Mouse (Mus musculus) hindbrain, embryonic 11.5 days (tissue): ENCODE results near the gene Gramd1b. TPM values are rescaled to one million over a fixed set of nuclear protein-coding genes. Genes with fewer than 3 reads are reported as not detected.

Experiments used
- ATAC-seq: fragments of 200-750 bp; cut with Nextera tagmentation; 2 replicates; pipeline ENCODE4 v1.8.0; 2017; ENCODE audit warnings: mild to moderate bottlenecking, moderate TSS enrichment, moderate library complexity; ENCODE audit not compliant: low FRiP score
- DNase-seq: peaks from one replicate; pipeline ENCODE4 v3.0.0-alpha.2; 2015; ENCODE audit warnings: low spot score
- H3K27ac ChIP-seq: fragments of 300-500 bp; sonication (generic); 2 replicates; pipeline ENCODE4 v1.5.1; 2014; ENCODE audit warnings: mild to moderate bottlenecking, low read depth, low read length
- H3K27me3 ChIP-seq: fragments of 300-500 bp; sonication (generic); 2 replicates; pipeline ENCODE4 v1.6.1; 2014; ENCODE audit warnings: mild to moderate bottlenecking, low read length, moderate library complexity, mixed read lengths; ENCODE audit not compliant: control insufficient read depth, insufficient read depth
- H3K36me3 ChIP-seq: fragments of 300-500 bp; sonication (generic); 2 replicates; pipeline ENCODE4 v1.6.1; 2014; ENCODE audit warnings: mild to moderate bottlenecking, low read length, moderate library complexity, mixed read lengths; ENCODE audit not compliant: control insufficient read depth, insufficient read depth
- H3K4me1 ChIP-seq: fragments of 300-500 bp; sonication (generic); replicated peaks from 2 replicates; pipeline ENCODE4 v1.6.1; 2014; ENCODE audit warnings: low read length, mixed read lengths; ENCODE audit not compliant: control insufficient read depth, insufficient read depth
- H3K4me2 ChIP-seq: fragments of 300-500 bp; sonication (generic); replicated peaks from 2 replicates; pipeline ENCODE4 v1.6.1; 2014; ENCODE audit warnings: mild to moderate bottlenecking, low read depth, low read length
- H3K4me3 ChIP-seq: fragments of 300-500 bp; sonication (generic); 2 replicates; pipeline ENCODE4 v1.5.1; 2014; ENCODE audit warnings: low read depth, low read length
- H3K9ac ChIP-seq: fragments of 300-500 bp; sonication (generic); 2 replicates; pipeline ENCODE4 v1.6.1; 2014; ENCODE audit warnings: low read depth, low read length
- H3K9me3 ChIP-seq: fragments of 300-500 bp; sonication (generic); 2 replicates; pipeline ENCODE4 v1.6.1; 2016; ENCODE audit warnings: low read length; ENCODE audit not compliant: control insufficient read depth
- WGBS: fragments of 180-500 bp; shearing (Covaris S2); extraction: QIAGEN DNeasy Blood & Tissue Kit; methylation state at CpG from one replicate; pipeline ENCODE4 v1.1.7; 2014; 5-methylcytosine and 5-hydroxymethylcytosine counted together
- polyA plus RNA-seq: library from polyadenylated mRNA; unstranded; fragments of >200 nt; fragmentation: Nextera tagmentation; extraction: Ambion mirVana; gene quantifications from 2 replicates; pipeline ENCODE4 v1.2.1, GENCODE M21; 2014

The Gramd1b gene
- polyA plus RNA-seq, 1 experiment from 2014 or later: 5.1 TPM

DNA sequence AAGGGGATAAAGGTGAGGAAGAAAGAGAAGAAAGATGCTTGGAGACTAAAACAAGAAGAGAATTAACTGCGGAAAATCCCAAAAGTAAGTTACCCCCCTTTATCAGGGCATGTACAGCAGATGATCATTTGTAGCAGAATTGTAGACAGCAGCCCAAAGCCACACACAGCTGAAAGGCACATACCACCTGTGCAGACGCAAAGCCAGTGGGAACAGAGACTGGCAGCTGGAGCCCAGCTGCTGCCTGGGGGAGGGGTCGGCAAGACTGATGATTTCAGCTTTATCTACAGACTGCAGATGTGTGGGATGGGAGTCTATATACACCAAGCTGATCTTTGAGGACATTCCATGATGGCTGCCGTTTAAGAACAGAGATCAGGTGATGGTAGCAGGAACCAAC, 2.5 kb downstream of the Gramd1b start:
- H3K9ac ChIP-seq: no peak overlapping the region
- H3K27me3 ChIP-seq: peaks cover 5% of the 10 kb centered on the region; the same call in 1 of the 2 replicates
- no peaks in the 10 kb centered on the region for H3K9me3 ChIP-seq
- no peak overlapping the region for H3K4me3 ChIP-seq
- WGBS: 70% methylated on average over 4 of the region's 4 CpGs
- no peak overlapping the region for H3K27ac ChIP-seq
- H3K36me3 ChIP-seq: no peaks in the 10 kb centered on the region
- no peaks in the 10 kb centered on the region for H3K4me1 ChIP-seq
- DNase-seq (peak; percentile 9), ATAC-seq (no peak)
- no peak overlapping the region for H3K4me2 ChIP-seq

DNA sequence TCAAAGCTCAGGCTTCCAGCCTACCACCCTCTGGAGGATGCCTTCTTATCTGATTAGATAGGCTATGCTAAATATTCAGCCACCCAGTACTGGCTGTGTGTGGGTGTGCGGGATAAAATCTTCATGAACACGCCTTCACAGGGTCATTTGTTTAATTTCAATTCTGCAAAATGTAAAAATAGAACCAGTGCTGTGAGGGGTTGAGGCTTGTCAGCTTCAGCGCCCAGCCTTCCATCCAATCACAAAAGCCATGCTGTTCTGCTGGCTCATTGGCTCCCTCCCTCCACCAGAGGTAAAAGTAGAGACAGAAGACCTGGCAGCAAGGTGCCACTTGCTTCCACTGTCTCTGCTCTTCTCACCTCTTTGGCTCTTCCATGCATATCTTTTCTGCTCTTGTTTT, 4.3 kb downstream of the Gramd1b start:
- Histone ChIP-seq H3K36me3 (no peaks in the 10 kb centered on the region), H3K27me3 (peaks cover 5% of the 10 kb centered on the region; the same call in 1 of the 2 replicates), H3K4me2 (no peak overlapping the region), H3K27ac (no peak overlapping the region), H3K9ac (no peak overlapping the region), H3K9me3 (no peaks in the 10 kb centered on the region), H3K4me3 (no peak overlapping the region), H3K4me1 (no peaks in the 10 kb centered on the region)
- DNase-seq (no peak), ATAC-seq (no peak)
- 65% methylated on average over 3 of the region's 3 CpGs for WGBS

DNA sequence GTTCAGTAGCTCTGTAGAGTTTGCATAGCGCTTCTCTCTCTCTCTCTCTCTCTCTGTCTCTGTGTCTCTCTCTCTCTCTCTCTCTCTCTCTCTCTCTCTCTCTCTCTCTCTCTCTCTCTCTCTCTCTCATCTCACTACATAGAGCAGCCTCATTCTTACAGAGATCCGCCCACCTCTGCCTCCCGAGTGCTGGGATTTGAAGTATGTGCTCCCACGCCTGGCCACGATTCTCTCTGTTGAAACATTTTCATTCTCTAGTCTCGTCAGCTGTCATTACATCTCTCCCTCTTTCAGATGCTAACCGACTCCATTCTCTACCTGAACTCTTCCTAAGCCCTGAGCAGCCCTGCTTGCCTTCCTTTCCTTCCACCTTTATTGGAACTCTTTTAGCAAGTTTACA, 9.0 kb downstream of the Gramd1b start:
- ATAC-seq: no peak
- H3K9ac ChIP-seq: no peak overlapping the region
- H3K4me1 ChIP-seq: no peaks in the 10 kb centered on the region
- H3K27ac ChIP-seq: no peak overlapping the region
- no peak overlapping the region for H3K4me3 ChIP-seq
- no peak overlapping the region for H3K4me2 ChIP-seq
- WGBS: 82% methylated on average over 7 of the region's 7 CpGs
- no peak for DNase-seq
- H3K36me3 ChIP-seq: no peaks in the 10 kb centered on the region
- H3K27me3 ChIP-seq: no peaks in the 10 kb centered on the region
- H3K9me3 ChIP-seq: no peaks in the 10 kb centered on the region

- H3K4me1 ChIP-seq: no peaks in the 10 kb centered on the region
- H3K36me3 ChIP-seq: no peaks in the 10 kb centered on the region
- no peak overlapping the region for H3K4me2 ChIP-seq
- WGBS: 88% methylated on average over 6 of the region's 6 CpGs
- no peaks in the 10 kb centered on the region for H3K9me3 ChIP-seq
- H3K27ac ChIP-seq: no peak overlapping the region
- H3K4me3 ChIP-seq: no peak overlapping the region
- DNase-seq (no peak), ATAC-seq (no peak)
- no peaks in the 10 kb centered on the region for H3K27me3 ChIP-seq
- no peak overlapping the region for H3K9ac ChIP-seq
These were observed 10.1 kb downstream of the Gramd1b start for GRCm38 (mm10) chr9:40521097-40521496.

DNA sequence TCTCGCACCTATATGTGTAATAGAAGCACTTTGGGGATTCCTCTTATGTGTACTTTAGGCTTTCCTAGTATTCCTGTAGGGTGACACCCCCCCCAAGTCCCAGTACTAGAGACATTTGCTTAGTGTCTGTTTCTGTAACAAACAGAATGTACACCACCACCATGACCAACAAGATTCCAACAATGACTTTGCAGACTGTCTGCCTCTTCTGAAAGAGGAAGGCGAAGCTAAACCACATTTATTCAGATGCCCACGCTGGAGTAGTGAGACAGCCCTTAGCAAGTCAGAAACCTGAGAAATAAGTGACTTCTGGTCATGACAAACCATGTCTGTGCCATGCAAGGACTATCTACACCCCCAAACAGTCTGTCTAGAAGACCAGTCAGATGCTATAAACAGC, 11.9 kb downstream of the Gramd1b start:
- Histone ChIP-seq H3K36me3 (no peaks in the 10 kb centered on the region), H3K4me3 (no peak overlapping the region), H3K27me3 (no peaks in the 10 kb centered on the region), H3K9me3 (no peaks in the 10 kb centered on the region), H3K4me1 (no peaks in the 10 kb centered on the region), H3K4me2 (no peak overlapping the region), H3K9ac (no peak overlapping the region), H3K27ac (no peak overlapping the region)
- no peak for ATAC-seq
- 87% methylated on average over 3 of the region's 3 CpGs for WGBS
- DNase-seq: no peak

DNA sequence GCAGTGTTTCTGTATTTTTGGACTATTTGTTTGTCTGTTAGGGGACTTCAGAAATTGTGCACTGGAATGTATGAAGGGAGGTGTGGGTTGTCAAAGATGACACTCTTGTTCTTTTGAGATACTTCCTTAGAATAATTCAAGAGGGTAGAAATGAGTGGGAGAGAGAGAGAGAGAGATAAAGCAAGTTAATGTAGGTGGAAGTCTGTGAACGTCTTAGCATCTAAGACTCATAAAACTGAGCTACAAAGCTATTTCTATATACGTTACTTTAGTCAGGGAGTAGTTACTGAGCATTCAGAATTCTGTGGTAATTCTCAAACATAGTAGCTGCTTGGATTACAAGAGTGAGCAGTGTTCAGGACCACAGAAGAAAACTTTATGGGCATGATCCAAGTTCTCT, 19.2 kb downstream of the Gramd1b start:
- H3K9me3 ChIP-seq: no peaks in the 10 kb centered on the region
- no peak overlapping the region for H3K9ac ChIP-seq
- ATAC-seq: no peak
- no peaks in the 10 kb centered on the region for H3K36me3 ChIP-seq
- H3K27me3 ChIP-seq: no peaks in the 10 kb centered on the region
- no peak overlapping the region for H3K4me2 ChIP-seq
- no peak overlapping the region for H3K4me3 ChIP-seq
- WGBS: 81% methylated on average over 2 of the region's 2 CpGs
- DNase-seq: no peak
- no peak overlapping the region for H3K27ac ChIP-seq
- no peaks in the 10 kb centered on the region for H3K4me1 ChIP-seq

DNA sequence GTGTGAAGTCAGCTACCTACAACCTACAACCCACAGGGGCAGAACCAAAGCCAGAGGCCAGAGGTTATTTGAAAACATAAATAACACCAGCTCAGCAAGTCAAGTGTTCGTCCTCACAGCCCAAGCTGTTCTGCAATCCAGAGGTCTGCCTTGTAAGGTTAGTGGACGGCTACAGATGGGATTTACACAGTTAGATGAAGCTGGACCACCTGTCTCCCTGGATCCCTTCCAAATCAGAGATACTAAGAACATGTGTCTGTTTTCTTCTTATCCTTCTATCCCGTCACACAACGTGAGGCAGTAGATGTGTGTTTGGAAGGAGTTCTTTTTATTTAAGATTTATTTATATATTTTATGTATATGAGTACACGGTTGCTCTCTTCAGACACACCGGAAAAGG, 21.7 kb downstream of the Gramd1b start:
- H3K9ac ChIP-seq: no peak overlapping the region
- DNase-seq (no peak), ATAC-seq (no peak)
- H3K4me1 ChIP-seq: no peaks in the 10 kb centered on the region
- no peaks in the 10 kb centered on the region for H3K9me3 ChIP-seq
- H3K27me3 ChIP-seq: no peaks in the 10 kb centered on the region
- H3K27ac ChIP-seq: no peak overlapping the region
- no peaks in the 10 kb centered on the region for H3K36me3 ChIP-seq
- 90% methylated on average over 6 of the region's 6 CpGs for WGBS
- H3K4me2 ChIP-seq: no peak overlapping the region
- no peak overlapping the region for H3K4me3 ChIP-seq

DNA sequence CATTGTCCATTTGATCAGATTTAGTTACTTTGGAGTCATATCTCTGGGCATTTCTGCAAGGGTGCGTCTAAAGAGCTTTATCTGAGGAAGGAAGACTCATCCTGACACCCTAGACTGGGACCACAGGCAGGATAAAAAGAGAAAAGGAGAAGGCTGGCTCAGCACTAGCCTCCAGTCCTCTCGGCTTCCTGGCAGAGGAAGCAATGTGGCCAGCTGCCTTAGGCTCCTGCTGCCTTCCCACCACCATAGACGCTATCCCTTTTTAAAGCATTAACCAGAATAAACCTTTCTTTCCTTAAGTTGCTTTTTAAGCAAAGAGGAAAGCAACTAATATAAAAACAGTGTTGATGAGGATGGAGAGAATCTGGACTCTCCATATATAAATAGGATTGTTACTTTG, 24.6 kb downstream of the Gramd1b start:
- Histone ChIP-seq H3K27ac (no peak overlapping the region), H3K4me2 (no peak overlapping the region), H3K9ac (no peak overlapping the region), H3K4me1 (no peaks in the 10 kb centered on the region), H3K9me3 (no peaks in the 10 kb centered on the region), H3K27me3 (no peaks in the 10 kb centered on the region), H3K4me3 (no peak overlapping the region), H3K36me3 (no peaks in the 10 kb centered on the region)
- ATAC-seq (no peak), DNase-seq (no peak)
- WGBS: 80% methylated on average over 3 of the region's 3 CpGs

DNA sequence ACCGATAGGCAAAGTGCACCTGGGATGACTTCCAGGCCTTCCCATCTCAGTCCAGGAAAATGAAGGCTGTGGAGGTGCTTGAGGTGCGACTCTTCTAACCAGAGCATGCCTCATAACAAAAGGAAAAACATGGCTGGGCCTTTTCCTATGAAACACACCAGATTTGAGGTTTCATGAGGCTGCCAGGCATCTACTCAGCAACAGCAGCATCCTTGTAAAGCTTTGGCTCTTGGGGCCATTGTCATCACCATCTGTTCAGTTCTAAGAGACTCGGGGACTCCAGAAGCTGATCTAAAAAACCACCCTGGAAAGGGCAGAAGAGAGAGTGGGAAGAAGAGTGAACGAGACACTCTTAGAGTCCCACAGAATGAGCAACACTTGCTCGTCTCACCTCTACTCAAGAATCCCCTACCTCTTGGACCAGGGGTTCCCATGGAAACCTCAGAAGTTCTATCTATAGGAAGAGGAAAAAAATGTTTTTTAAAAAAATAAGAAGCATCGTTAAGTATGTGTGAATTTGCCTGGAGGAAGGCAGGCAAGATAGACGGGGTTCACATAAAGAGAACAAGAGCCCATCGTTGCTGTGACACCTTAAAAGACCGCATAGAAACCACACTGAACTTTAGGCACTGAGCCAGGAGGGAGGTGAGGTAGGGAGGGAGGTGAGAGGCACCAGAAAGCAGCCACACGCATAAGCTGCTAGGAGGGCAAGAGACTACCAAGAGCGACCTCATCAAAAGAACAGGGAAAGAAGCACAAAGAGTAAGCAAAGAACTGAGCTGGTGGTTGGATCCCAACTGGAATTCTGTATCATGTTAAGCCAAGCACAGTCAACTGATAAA, 25.5 kb downstream of the Gramd1b start:
- H3K9me3 ChIP-seq: no peaks in the 10 kb centered on the region
- 84% methylated on average over 11 of the region's 11 CpGs for WGBS
- no peak overlapping the region for H3K4me3 ChIP-seq
- no peak overlapping the region for H3K9ac ChIP-seq
- H3K4me1 ChIP-seq: no peaks in the 10 kb centered on the region
- no peak overlapping the region for H3K4me2 ChIP-seq
- H3K36me3 ChIP-seq: no peaks in the 10 kb centered on the region
- H3K27me3 ChIP-seq: no peaks in the 10 kb centered on the region
- H3K27ac ChIP-seq: no peak overlapping the region
- ATAC-seq (no peak), DNase-seq (no peak)
